Mouse (Mus musculus): ENCODE measurements at regions not wholly inside any gene's neighbourhood (a gene's known extent, or its start where the extent isn't known, plus 50 kb on each side); places are given as distances from the start of the nearest gene placed in this dataset.

DNA sequence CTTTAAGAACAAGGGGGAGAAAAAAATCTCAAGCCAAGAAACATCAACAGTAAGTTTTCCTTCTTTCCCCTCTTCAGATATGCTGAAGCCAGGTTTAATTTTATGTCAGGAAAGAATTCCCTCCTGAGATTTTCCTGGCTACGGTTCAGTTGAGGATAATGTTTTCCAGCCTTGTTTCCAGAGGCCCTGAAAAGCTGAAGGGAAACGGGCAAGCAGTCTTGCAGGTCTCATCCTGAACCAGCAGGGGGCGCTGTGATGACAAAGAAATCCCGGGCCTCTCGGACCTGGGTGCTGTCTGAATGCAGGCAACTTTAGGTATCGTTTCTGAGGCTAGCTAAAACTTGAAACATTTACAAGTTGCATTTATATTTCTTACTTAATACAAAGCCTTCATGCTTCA is 61.5 kb upstream of the Dab2 start:
- peak; percentile 91 for TF ChIP-seq CTCF (IDR thresholded peaks at IDR 0.05; ENCODE audit: low read depth, low read length)
- TF ChIP-seq POLR2A (IDR thresholded peaks at IDR 0.05; ENCODE audit: extremely low read depth, insufficient read depth, low read length): no peak
